Mouse (Mus musculus): Measurements from ENCODE around the gene Neurod6. TPM values are rescaled to one million over a fixed set of nuclear protein-coding genes. Genes with fewer than 3 reads are reported as not detected.

Gene Neurod6
- polyA plus RNA-seq, 1 experiment from 2014 or later = not detected

- WGBS = 2% methylated on average over 27 of the region's 27 CpGs
- no peak overlapping the region; the same call in 1 of the 2 replicates for H3K27ac ChIP-seq (replicated peaks)
Measured at GRCm38 (mm10) chr6:55676663-55677311, 4.3 kb downstream of the Neurod6 start.

DNA sequence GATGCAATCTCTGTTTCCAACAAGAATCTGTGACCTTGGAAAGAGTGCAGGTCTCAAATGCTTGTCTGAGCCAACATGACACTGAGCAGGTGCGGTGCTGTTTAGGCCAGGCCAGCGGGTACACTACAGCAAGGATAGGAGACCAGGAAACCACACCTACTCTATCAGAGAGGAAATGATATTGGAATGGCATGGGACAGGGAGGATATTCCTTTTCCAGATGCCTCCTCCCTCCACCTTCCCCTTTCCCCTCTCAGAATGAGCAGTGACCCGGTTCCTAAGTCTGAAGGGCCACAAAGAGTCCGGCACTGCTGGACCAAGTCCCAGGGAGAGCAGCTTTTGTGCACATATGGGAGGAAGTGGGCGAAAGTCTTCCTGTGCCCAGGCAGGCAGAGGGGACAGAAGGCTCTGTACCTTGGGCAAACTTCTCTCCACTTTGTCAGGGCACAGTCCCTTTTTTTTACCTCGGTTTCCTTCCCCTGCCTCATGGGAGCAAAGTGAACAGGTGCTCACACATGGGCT, 4.9 kb downstream of the Neurod6 start:
- DNase-seq (ENCODE audit: low spot score) = no peak

More at GRCm38 (mm10) chr6:55676663-55677311, 4.3 kb downstream of the Neurod6 start:
- H3K36me3 ChIP-seq (replicated peaks) = no peaks in the 10 kb centered on the region
- peak overlapping the region; percentile 59 for H3K4me3 ChIP-seq
- H3K4me1 ChIP-seq = peaks cover 17% of the 10 kb centered on the region
- peak; percentile 66 for DNase-seq (ENCODE audit: low spot score)
- H3K9me3 ChIP-seq = no peaks in the 10 kb centered on the region
- peaks cover 58% of the 10 kb centered on the region for H3K27me3 ChIP-seq (replicated peaks; ENCODE audit: low read depth, poor library complexity, severe bottlenecking)

DNA sequence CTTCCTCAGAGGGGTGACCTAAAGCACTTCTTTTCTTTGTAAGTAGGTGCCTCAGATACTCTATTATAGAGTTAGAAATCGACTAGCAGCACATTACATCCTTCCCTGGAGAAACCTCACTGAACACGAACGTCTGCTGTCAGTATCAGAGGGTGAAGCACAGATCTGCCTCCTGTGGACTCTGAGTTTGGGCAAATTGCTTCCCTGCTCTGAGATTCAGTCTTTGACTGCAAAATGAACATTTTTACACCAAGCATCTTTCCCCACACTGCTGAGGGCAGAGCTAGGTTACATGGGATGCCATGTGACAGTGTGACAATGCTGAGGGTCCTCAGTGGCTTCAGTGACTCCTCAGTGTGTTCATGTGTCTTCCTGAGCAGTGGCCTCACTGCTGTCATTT, 13.3 kb downstream of the Neurod6 start:
- H3K36me3 ChIP-seq (replicated peaks) = no peaks in the 10 kb centered on the region
- 84% methylated on average over 3 of the region's 3 CpGs for WGBS
- H3K27me3 ChIP-seq (replicated peaks; ENCODE audit: low read depth, poor library complexity, severe bottlenecking) = no peaks in the 10 kb centered on the region
- no peaks in the 10 kb centered on the region for H3K9me3 ChIP-seq
- no peak for DNase-seq (ENCODE audit: low spot score)
- no peak overlapping the region for H3K27ac ChIP-seq (replicated peaks)
- H3K4me1 ChIP-seq = no peaks in the 10 kb centered on the region
- no peak overlapping the region for H3K4me3 ChIP-seq

More for the DNA sequence above, 4.9 kb downstream of the Neurod6 start:
- Histone ChIP-seq H3K9me3 (no peaks in the 10 kb centered on the region), H3K36me3 (replicated peaks) (no peaks in the 10 kb centered on the region), H3K4me1 (peaks cover 11% of the 10 kb centered on the region), H3K4me3 (peak overlapping the region; percentile 59; the same call in 1 of the 2 replicates), H3K27me3 (replicated peaks; ENCODE audit: low read depth, poor library complexity, severe bottlenecking) (peaks cover 53% of the 10 kb centered on the region), H3K27ac (replicated peaks) (no peak overlapping the region)
- WGBS = 64% methylated on average over 6 of the region's 6 CpGs

GRCm38 (mm10) chr6:55661126-55661915, 19.7 kb downstream of the Neurod6 start:
- no peaks in the 10 kb centered on the region for H3K9me3 ChIP-seq
- no peaks in the 10 kb centered on the region for H3K36me3 ChIP-seq (replicated peaks)
- H3K27ac ChIP-seq (replicated peaks) = no peak overlapping the region
- no peak for DNase-seq (ENCODE audit: low spot score)
- H3K4me1 ChIP-seq = no peaks in the 10 kb centered on the region
- no peak overlapping the region for H3K4me3 ChIP-seq
- WGBS = 69% methylated on average over 5 of the region's 5 CpGs
- H3K27me3 ChIP-seq (replicated peaks; ENCODE audit: low read depth, poor library complexity, severe bottlenecking) = no peaks in the 10 kb centered on the region

GRCm38 (mm10) chr6:55649996-55650395, 31.1 kb downstream of the Neurod6 start:
- Histone ChIP-seq H3K4me1 (peaks cover 9% of the 10 kb centered on the region; the same call in 1 of the 2 replicates), H3K36me3 (replicated peaks) (no peaks in the 10 kb centered on the region), H3K9me3 (no peaks in the 10 kb centered on the region), H3K27me3 (replicated peaks; ENCODE audit: low read depth, poor library complexity, severe bottlenecking) (no peaks in the 10 kb centered on the region), H3K27ac (replicated peaks) (no peak overlapping the region), H3K4me3 (no peak overlapping the region)
- WGBS = 71% methylated on average over 3 of the region's 3 CpGs
- DNase-seq (ENCODE audit: low spot score) = no peak

DNA sequence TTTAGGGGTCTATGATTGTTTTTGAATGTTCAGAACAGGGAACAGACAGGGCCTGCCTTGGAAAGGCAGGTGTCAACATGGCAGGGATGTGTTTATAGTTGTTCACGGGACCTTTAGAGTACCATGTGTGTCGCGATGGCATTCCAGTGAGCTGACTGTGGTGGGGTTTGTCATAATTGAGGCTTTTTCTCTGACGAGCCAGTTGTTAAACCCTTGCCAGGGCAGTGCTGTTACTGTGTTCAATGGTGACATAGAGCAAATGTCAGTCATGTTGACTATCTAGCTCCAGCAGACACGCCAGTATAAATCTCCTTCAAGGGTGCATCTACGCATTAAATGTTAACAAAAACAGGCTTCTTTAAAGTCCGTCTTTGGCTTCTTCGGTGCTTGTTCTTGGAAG, 31.5 kb downstream of the Neurod6 start:
- 80% methylated on average over 8 of the region's 8 CpGs for WGBS
- Histone ChIP-seq H3K4me3 (no peak overlapping the region), H3K4me1 (peaks cover 9% of the 10 kb centered on the region; the same call in 1 of the 2 replicates)

DNA sequence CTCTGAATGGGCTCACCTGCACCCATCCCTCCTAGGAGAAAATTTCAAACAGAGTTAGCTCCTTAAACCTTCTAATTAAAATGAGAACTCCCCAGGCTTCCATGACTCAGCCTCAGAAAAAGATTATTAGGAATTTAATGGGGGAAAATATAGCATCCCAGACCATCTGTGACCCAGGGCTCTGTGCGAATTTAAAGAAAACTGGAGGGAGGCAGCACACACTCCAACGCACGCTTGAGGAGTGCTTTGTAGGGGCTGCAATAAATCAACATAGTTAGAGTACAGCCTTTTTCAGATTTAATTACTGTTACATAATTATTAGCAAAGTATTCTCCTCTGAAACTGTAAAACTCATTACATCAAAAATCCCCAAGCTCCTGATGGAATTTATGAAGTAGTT, 32.2 kb downstream of the Neurod6 start:
- H3K27me3 ChIP-seq (replicated peaks; ENCODE audit: low read depth, poor library complexity, severe bottlenecking) = no peaks in the 10 kb centered on the region
- peaks cover 9% of the 10 kb centered on the region; the same call in 1 of the 2 replicates for H3K4me1 ChIP-seq
- no peak for DNase-seq (ENCODE audit: low spot score)
- no peak overlapping the region for H3K4me3 ChIP-seq
- H3K27ac ChIP-seq (replicated peaks) = no peak overlapping the region
- 83% methylated on average over 3 of the region's 3 CpGs for WGBS
- H3K36me3 ChIP-seq (replicated peaks) = no peaks in the 10 kb centered on the region
- H3K9me3 ChIP-seq = no peaks in the 10 kb centered on the region

More for the DNA sequence above, 31.5 kb downstream of the Neurod6 start:
- Histone ChIP-seq H3K36me3 (replicated peaks) (no peaks in the 10 kb centered on the region), H3K27me3 (replicated peaks; ENCODE audit: low read depth, poor library complexity, severe bottlenecking) (no peaks in the 10 kb centered on the region), H3K9me3 (no peaks in the 10 kb centered on the region), H3K27ac (replicated peaks) (no peak overlapping the region)
- no peak for DNase-seq (ENCODE audit: low spot score)

- no peak for DNase-seq (ENCODE audit: low spot score)
- Histone ChIP-seq H3K36me3 (replicated peaks) (no peaks in the 10 kb centered on the region), H3K4me3 (no peak overlapping the region), H3K27ac (replicated peaks) (no peak overlapping the region), H3K4me1 (peaks cover 9% of the 10 kb centered on the region; the same call in 1 of the 2 replicates), H3K27me3 (replicated peaks; ENCODE audit: low read depth, poor library complexity, severe bottlenecking) (no peaks in the 10 kb centered on the region), H3K9me3 (no peaks in the 10 kb centered on the region)
- WGBS = 76% methylated on average over 8 of the region's 8 CpGs
Measured at GRCm38 (mm10) chr6:55647771-55648280, 33.2 kb downstream of the Neurod6 start.

DNA sequence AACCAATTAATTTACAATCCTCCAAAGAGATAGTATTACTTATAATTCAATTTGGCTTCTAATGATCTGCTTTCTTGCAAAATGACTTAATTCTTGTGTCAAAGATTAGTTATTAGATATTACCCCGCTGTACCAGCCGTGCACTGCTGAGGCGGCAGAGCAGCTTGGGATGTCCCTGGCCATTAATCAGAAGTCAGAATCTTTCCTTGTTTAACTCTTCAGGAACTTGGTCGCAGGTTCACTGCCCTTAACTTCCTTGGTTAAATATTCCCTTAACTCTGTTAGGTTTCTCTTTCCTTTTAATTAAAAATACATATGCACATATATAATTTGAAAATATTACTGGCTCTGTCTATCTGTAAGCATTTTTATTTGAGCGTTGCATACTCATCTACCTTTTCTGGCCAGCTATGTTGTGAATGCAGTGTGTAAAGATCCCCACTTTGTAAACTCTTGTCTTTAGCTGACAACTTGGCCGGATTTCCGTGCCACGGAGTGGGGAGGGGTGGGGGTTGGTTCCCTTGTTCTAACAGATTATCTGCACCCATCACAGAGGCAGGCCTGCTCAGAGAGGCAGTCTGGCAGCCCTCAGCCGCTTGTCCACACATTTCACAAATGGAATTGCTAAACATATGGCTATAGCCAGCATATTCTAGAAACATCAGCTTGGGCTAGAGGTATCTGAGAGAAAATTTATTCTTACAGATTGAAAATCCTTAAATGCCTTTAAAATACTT, 34.1 kb downstream of the Neurod6 start:
- Histone ChIP-seq H3K4me3 (no peak overlapping the region), H3K9me3 (no peaks in the 10 kb centered on the region), H3K27me3 (replicated peaks; ENCODE audit: low read depth, poor library complexity, severe bottlenecking) (no peaks in the 10 kb centered on the region), H3K27ac (replicated peaks) (no peak overlapping the region), H3K36me3 (replicated peaks) (no peaks in the 10 kb centered on the region), H3K4me1 (peaks cover 9% of the 10 kb centered on the region; the same call in 1 of the 2 replicates)
- DNase-seq (ENCODE audit: low spot score) = no peak
- 69% methylated on average over 9 of the region's 9 CpGs for WGBS

- 77% methylated on average over 14 of the region's 14 CpGs for WGBS
- Histone ChIP-seq H3K9me3 (no peaks in the 10 kb centered on the region), H3K36me3 (replicated peaks) (no peaks in the 10 kb centered on the region), H3K4me1 (peaks cover 9% of the 10 kb centered on the region; the same call in 1 of the 2 replicates), H3K27ac (replicated peaks) (no peak overlapping the region), H3K4me3 (no peak overlapping the region), H3K27me3 (replicated peaks; ENCODE audit: low read depth, poor library complexity, severe bottlenecking) (no peaks in the 10 kb centered on the region)
- no peak for DNase-seq (ENCODE audit: low spot score)
Measured at GRCm38 (mm10) chr6:55646111-55646823, 34.8 kb downstream of the Neurod6 start.

- 75% methylated on average over 1 of the region's 1 CpGs for WGBS
- DNase-seq (ENCODE audit: low spot score) = no peak
- no peaks in the 10 kb centered on the region for H3K9me3 ChIP-seq
- H3K27me3 ChIP-seq (replicated peaks; ENCODE audit: low read depth, poor library complexity, severe bottlenecking) = no peaks in the 10 kb centered on the region
- no peak overlapping the region for H3K27ac ChIP-seq (replicated peaks)
- H3K36me3 ChIP-seq (replicated peaks) = no peaks in the 10 kb centered on the region
- H3K4me1 ChIP-seq = no peaks in the 10 kb centered on the region
- no peak overlapping the region for H3K4me3 ChIP-seq
Measured at GRCm38 (mm10) chr6:55634662-55635061, 46.4 kb downstream of the Neurod6 start.
